Mouse (Mus musculus) kidney, adult 11 months (tissue): ENCODE measurements around the gene Cep295.
"Not testable (repeated sequence)": the region's sequence is repeated elsewhere in the genome, so short reads cannot be mapped to it uniquely, and the experiment has no call there.

ENCODE experiments used
- DNase-seq: peaks from one replicate; pipeline ENCODE4 v3.0.0; 2022

Gene Cep295

DNA sequence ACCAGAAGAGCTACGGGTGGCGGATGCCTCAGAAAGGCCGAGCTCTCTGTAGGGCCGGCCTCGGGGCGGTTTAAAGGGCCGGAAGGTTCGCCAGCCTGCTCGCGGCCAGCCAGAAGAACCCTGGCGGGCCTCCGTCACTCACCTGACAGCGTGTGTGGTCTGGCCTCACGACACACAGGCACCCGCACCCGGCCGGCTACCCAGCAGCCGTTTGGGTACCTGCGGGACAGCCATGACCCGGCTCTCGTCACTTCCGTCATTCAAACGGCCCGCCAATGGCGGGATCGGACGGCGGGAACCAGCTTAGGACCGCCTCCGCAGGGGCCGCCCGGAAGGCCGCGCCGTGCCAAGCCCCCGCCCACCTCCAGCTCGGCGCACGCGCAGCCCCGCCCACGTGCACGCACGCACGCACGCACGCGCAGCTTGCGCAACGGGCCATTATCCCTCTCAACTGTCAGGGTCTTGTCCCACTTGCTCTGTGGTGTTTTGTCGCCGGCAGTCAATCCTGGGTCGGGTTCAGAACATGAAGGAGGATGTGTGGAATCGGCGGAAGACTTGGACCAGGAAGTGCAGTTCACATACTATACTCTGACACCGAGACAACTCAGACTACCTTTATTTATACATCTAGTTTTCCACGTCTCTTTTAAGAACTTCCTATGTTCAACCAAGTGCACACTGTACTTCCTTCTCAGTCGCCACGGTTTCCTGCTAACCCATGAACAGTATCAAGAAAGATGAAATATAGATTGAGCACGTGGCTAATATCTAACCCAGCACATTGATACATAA lies at the start of gene Cep295:
Cep295 (minus strand) TSS at position 305 of the 792 bp plus-strand sequence.
- peak; percentile 92 for DNase-seq

- no peak for DNase-seq
Observed at GRCm38 (mm10) chr9:15397591-15397990, 40.0 kb upstream of the Cep295 start.

DNA sequence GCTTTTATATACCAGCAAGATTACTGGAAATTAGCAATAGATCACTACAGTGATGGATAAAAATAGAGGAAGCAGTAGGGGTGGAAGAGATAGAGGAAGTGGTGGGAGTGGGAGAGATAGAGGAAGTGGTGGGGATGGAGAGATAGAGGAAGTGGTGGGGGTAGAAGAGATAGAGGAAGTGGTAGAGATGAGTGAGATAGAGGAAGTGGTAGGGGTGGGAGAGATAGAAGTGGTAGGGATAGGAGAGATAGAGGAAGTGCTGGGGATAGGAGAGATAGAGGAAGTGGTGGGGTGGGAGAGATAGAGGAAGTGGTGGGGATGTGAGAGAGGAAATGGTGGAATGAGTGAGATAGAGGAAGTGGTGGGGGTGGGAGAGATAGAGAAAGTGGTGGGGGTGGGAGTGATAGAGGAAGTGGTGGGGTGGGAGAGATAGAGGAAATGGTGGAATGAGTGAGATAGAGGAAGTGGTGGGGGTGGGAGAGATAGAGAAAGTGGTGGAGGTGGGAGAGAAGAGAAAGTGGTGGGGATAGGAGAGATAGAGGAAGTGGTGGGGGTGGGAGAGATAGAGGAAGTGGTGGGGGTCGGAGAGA lies 37.9 kb upstream of the Cep295 start:
- no peak for DNase-seq

DNA sequence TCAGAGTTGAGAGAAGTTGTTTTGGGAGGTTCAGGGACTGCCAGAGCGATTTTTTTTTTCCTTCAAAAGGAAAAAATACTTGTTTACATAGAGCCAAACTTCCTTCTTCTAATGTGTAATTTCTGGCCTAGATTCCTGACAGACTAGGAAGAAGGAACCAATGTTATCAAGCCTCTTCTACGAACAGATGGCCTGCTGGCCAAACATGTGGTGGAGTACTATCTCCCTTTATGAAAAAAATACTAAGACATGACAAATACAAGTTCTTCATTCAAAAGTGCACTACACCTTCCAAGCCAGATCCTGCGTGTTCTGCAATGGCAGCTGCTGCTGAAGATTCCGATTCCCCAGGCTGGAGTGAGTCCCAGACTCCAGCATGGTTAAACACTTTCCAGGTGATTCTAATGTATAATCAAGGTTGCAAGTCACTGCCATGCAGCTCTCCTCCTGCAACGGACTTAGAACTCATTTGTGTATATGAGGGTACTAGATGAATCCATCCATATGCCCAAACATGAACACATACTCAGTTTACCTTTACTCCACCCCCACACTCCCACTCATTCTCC lies 29.6 kb upstream of the Cep295 start:
- peak; percentile 67 for DNase-seq

- no peak for DNase-seq
Observed at GRCm38 (mm10) chr9:15384266-15384665, 26.7 kb upstream of the Cep295 start.

DNA sequence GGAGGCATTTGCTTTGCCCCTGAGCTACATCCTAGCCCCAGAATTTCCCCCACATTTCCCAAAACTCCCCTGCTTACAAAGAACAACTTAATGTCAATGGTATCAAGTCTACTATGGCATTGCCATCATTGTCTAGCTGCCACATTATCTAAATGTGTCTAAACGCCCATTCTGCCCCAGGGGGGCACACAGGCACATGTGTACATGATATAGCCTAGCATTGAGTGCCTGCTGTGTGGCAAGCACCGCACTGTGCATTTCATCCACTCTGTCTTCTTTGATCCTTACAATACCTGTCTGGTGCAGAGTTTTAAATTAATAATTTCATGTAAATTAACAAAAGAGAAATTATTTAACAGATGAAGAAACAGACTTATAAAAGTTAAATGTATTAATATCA lies 8.7 kb upstream of the Cep295 start:
- no peak for DNase-seq

- no peak for DNase-seq
Observed at GRCm38 (mm10) chr9:15365856-15366255, 8.3 kb upstream of the Cep295 start.

DNA sequence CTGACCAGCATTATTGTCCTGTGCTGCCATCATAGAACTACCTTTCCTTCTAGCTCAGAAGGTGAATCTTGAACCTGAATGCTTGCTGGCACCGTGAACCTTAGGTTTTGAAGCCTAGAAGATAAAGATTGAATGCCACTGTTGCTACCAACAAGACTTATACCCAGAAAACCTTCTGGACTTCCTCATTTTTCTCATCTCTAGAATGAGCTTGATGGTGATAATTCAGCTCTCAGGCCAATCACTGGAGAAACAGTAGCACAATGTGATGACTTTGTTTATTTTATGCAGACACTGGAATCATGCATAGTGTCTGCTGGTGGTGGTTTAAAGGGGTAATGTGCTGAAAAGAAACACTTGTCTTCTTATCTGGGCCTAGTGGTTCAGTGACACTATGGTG lies 7.3 kb upstream of the Cep295 start:
- DNase-seq: no peak

DNA sequence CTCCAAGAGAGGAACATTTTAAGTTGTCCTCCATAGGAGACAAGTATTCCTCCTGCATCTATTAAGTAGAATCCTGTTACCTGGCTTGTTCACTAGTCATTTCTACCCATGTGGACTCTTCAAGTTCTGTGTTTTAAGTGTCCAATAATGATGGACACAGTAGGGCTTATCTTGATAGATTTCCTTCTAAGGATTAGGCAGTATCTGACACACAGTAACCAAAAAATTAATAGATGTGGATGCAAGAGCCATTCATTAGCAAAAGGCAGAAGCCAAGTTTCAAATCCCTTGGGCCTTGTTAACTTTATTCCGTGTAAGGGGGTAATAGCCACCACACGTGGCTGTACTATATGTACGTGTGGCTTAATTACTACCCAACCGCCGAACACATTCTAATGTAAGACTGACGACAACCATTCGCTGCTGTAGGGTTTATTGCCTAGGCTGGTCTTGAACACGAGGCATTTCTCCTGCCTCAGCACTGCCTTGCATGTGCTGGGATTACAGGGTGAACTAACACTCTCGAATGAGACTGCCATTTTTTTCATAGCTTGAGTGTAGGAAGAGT lies 588 bp downstream of the Cep295 start:
- no peak for DNase-seq

DNA sequence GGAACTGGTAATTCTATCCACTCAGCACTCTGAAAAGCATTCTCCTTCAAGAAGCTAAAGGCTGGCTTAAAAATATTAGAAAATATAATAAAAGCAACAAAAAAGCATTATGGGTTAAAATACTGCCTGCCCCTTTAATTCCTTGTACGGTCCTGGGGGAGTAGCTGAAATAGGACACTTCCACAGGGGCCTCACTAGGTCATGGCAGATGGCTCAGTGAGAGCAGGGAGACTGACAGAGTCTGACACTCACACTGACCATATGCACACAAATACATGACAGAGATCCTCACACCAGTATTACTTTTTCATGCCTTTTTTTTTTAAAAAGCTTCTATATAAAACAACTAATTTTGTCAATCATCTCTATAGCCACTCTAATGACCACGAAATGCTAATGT lies 7.7 kb downstream of the Cep295 start:
- DNase-seq: no peak

DNA sequence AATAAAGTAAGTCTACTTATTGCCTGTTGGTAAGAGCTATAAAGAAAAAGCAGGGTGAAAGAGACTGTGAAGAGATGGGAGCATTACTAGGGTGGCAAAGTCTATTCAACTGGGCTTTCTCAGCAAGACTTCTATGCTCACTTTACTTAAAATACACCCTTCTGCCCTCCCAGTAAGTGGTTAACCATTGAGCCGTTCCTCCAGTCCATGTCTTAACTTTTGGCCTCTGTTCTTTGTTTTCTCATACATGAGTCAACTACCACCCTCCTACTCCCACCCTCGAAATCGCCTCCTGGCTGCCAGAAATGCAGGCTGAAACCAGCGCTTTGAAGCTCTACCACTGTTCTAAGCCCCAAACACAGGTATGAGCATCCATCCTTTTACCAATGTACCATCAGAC lies 19.8 kb downstream of the Cep295 start:
- DNase-seq: peak; percentile 43

GRCm38 (mm10) chr9:15318170-15318742 lies 39.3 kb downstream of the Cep295 start:
- no peak for DNase-seq

GRCm38 (mm10) chr9:15317223-15318169 lies 40.1 kb downstream of the Cep295 start:
- no peak for DNase-seq

DNA sequence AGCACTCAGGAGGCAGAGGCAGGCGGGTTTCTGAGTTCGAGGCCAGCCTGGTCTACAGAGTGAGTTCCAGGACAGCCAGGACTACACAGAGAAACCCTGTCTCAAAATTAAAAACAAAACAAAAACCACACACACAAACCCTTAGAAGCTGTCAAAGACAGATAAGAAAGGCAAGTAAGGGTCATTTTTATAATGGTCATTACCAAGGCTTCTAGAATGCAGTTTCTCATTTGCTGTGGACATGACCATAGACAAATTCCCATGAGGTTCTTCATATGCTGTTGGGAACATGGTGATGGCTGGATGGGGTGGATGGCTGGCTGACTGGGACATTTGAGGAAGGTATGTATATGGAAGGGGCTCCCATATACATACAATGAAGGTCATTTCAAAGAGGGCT lies 41.3 kb downstream of the Cep295 start:
- not testable (repeated sequence) for DNase-seq

DNA sequence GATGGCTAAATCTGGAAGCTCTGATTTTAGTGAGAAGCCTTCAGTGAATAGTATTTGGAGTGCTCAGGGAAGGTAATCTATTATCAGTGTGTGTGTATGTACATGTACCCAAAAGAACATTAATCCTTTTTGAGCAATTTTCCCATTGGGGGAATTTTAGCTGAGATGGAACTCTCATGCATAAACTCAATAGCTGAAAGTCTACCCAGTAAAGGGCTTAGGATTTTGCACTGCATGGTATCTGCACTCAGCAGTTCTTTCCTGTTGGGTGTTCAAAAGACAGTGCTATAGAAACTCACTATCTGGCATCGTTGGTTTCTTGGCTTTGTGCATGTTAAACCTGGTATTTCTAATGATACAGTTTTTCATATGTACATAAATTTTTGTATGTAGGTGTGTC lies 43.0 kb downstream of the Cep295 start:
- DNase-seq: no peak

DNA sequence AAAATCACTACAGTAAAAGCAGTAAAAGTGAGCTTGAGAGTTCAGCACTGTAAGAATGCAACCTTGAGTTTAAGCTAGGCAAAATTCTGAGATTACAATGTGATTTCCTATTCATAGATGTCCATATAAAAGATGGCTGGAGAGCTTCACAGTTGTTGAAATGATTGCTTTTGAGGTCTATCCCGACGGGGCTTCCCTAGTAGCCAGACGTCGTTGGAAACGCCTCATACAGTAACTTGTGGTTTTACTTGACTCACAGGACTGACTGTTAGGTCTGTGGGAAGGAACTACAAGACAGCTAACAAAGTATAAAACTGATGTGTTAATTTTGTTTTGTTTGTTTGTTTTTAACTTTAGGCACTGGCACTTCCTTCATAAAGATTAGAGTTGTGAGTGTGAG lies 44.0 kb downstream of the Cep295 start:
- no peak for DNase-seq

GRCm38 (mm10) chr9:15312054-15312735 lies 45.4 kb downstream of the Cep295 start:
- DNase-seq: no peak

GRCm38 (mm10) chr9:15310179-15310578 lies 47.4 kb downstream of the Cep295 start:
- DNase-seq: no peak

- DNase-seq: no peak
Observed at GRCm38 (mm10) chr9:15309425-15309824, 48.2 kb downstream of the Cep295 start.

DNA sequence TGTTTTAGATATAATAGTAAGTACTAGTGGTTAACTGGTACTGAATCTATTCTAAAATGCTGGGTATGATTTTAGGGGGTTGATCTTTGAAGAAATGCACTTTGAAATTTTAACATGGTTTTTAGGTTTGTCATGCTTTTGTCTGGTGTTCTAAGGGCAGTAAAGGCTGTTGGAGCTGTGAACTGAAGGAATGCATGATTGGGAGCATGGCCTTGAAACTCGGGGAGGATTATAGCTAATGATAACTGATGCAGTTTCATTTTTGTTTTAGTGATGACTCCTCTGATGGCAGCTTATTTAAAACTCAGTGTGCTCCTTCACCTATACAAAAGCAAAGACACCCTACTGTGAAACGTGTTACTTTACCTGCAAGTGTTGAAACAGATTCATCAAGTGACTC lies 49.3 kb downstream of the Cep295 start:
- no peak for DNase-seq

GRCm38 (mm10) chr9:15307257-15307656 lies 50.3 kb downstream of the Cep295 start:
- DNase-seq: no peak
